Mouse (Mus musculus) brain, embryonic 14.5 days (tissue): ENCODE measurements around the gene 1700023F06Rik.

ENCODE experiments used
- CTCF ChIP-seq: fragments of 200-500 bp; IDR thresholded peaks from 2 replicates; pipeline ENCODE4 v1.5.1; 2012; ENCODE audit warnings: inconsistent platforms, mild to moderate bottlenecking, moderate library complexity, borderline replicate concordance; ENCODE audit not compliant: insufficient read depth, insufficient read length; ENCODE audit errors: extremely low read depth
- POLR2A ChIP-seq: fragments of 200-500 bp; IDR thresholded peaks from 2 replicates; pipeline ENCODE4 v1.6.1; 2012; ENCODE audit warnings: mild to moderate bottlenecking, inconsistent platforms, borderline replicate concordance; ENCODE audit not compliant: poor library complexity, insufficient read depth, insufficient read length, severe bottlenecking; ENCODE audit errors: extremely low read depth

- TF ChIP-seq CTCF, result no peak
- TF ChIP-seq POLR2A, result no peak
These were observed 37.7 kb downstream of the 1700023F06Rik start, which contains the start of gene Fmnl1 for GRCm38 (mm10) chr11:103170494-103171285.
